Mouse (Mus musculus) hindbrain, postnatal 0 days (tissue): ENCODE measurements around the gene Map4k1. TPM values are rescaled to one million over a fixed set of nuclear protein-coding genes. Genes with fewer than 3 reads are reported as not detected.
A peak's percentile ranks its signal among the peaks of the same experiment; 100 is the strongest.

ENCODE experiments used
- ATAC-seq: fragments of 200-750 bp; cut with Nextera tagmentation; 2 replicates; pipeline ENCODE4 v1.8.0; 2017; ENCODE audit warnings: mild to moderate bottlenecking, moderate TSS enrichment, moderate library complexity
- DNase-seq: peaks from one replicate; pipeline ENCODE4 v3.0.0-alpha.2; 2015; ENCODE audit warnings: low spot score
- H3K27ac ChIP-seq: fragments of 300-500 bp; sonication (generic); 2 replicates; pipeline ENCODE4 v1.5.1; 2014; ENCODE audit warnings: mild to moderate bottlenecking
- H3K27me3 ChIP-seq: fragments of 300-500 bp; sonication (generic); 2 replicates; pipeline ENCODE4 v1.6.1; 2014; ENCODE audit warnings: low read length, mixed read lengths; ENCODE audit not compliant: insufficient read depth
- H3K36me3 ChIP-seq: fragments of 300-500 bp; sonication (generic); 2 replicates; pipeline ENCODE4 v1.6.1; 2014; ENCODE audit warnings: low read length, mixed read lengths; ENCODE audit not compliant: insufficient read depth
- H3K4me1 ChIP-seq: fragments of 300-500 bp; sonication (generic); 2 replicates; pipeline ENCODE4 v1.6.1; 2014; ENCODE audit warnings: antibody characterized with exemption, low read length, mixed read lengths; ENCODE audit not compliant: insufficient read depth
- H3K4me2 ChIP-seq: fragments of 300-500 bp; sonication (generic); 2 replicates; pipeline ENCODE4 v1.6.1; 2014; ENCODE audit warnings: low read depth, mild to moderate bottlenecking, low read length, moderate library complexity, mixed read lengths
- H3K4me3 ChIP-seq: fragments of 300-500 bp; sonication (generic); 2 replicates; pipeline ENCODE4 v1.5.1; 2014; ENCODE audit warnings: low read length
- H3K9ac ChIP-seq: fragments of 300-500 bp; sonication (generic); replicated peaks from 2 replicates; pipeline ENCODE4 v1.6.1; 2014; ENCODE audit warnings: mild to moderate bottlenecking, low read length, moderate library complexity, mixed read lengths
- H3K9me3 ChIP-seq: fragments of 300-500 bp; sonication (generic); 2 replicates; pipeline ENCODE4 v1.6.1; 2016; ENCODE audit warnings: low read length, mixed read lengths
- CTCF ChIP-seq: IDR thresholded peaks from 2 replicates; pipeline ENCODE4 v1.5.1; 2016; ENCODE audit warnings: antibody characterized with exemption, control low read depth, low read depth
- WGBS: fragments of 180-500 bp; shearing (Covaris S2); extraction: QIAGEN DNeasy Blood & Tissue Kit; methylation state at CpG from one replicate; pipeline ENCODE4 v1.1.7; 2014; 5-methylcytosine and 5-hydroxymethylcytosine counted together
- polyA plus RNA-seq: library from polyadenylated mRNA; unstranded; fragments of >200 nt; fragmentation: Nextera tagmentation; extraction: Ambion mirVana; gene quantifications from 2 replicates; pipeline ENCODE4 v1.2.1, GENCODE M21; 2015
- total RNA-seq: library from RNA; depleted of rRNA; stranded (reverse); fragments of >200 nt; gene quantifications from 2 replicates; pipeline ENCODE4 v1.2.3, GENCODE M21; 2014

Gene Map4k1
- total and polyA plus RNA-seq, 2 experiments from 2014 or later: 5.8 to 15.0 TPM

DNA sequence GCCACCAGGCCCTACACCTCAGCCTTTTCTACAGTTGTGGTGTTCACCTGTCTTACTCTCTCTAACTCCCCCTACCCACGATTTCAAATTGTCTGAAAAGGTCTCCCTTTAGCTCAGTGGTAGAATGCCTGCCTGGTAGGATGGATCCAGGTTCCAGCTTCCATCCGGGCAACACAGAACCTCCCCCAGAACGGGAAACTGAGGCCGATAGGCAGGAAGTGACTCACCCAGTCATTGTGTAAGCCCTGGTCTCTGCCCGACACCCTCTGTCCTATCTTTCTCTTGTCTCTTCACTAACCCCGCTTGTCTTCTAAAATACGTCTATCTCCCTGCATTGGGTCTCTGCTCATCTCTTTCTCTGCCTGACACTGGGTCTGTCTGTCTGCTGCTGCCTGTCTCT, 3.4 kb downstream of the Map4k1 start:
- no peak overlapping the region for H3K9ac ChIP-seq
- no peaks in the 10 kb centered on the region for H3K36me3 ChIP-seq
- no peak for DNase-seq
- no peaks in the 10 kb centered on the region for H3K27me3 ChIP-seq
- H3K4me2 ChIP-seq: no peak overlapping the region
- TF ChIP-seq CTCF: no peak
- H3K4me3 ChIP-seq: no peak overlapping the region
- H3K27ac ChIP-seq: no peak overlapping the region
- peaks cover 4% of the 10 kb centered on the region; the same call in 1 of the 2 replicates for H3K4me1 ChIP-seq
- no peak for ATAC-seq
- 80% methylated on average over 7 of the region's 7 CpGs for WGBS
- no peaks in the 10 kb centered on the region for H3K9me3 ChIP-seq

- Histone ChIP-seq H3K4me3 (no peak overlapping the region), H3K27ac (no peak overlapping the region), H3K36me3 (no peaks in the 10 kb centered on the region), H3K9ac (no peak overlapping the region), H3K27me3 (no peaks in the 10 kb centered on the region), H3K9me3 (no peaks in the 10 kb centered on the region), H3K4me2 (no peak overlapping the region), H3K4me1 (no peaks in the 10 kb centered on the region)
- no peak for DNase-seq
- no peak for TF ChIP-seq CTCF
- no peak for ATAC-seq
- WGBS: 54% methylated on average over 13 of the region's 14 CpGs
Measured at GRCm38 (mm10) chr7:28990766-28991273, 9.0 kb downstream of the Map4k1 start.

DNA sequence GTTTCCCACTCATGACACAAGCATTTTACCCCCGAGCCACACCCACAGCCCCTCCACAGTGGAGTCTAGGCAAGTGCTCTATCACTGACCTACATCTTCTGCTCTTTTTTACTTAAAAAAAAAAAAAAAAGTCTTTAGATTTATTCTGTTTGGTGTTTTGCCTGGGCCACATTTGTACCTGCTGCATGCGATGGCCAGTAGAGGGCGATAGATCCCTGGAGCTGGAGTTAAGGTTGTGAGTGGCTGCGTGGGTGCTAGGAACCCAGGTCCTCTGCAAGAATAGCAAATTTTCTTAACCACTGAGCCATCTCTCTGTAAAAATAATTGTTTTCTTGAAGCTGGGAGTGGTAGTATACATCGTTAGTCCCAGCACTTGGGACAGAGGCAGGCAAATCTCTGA, 9.8 kb downstream of the Map4k1 start:
- whole genome bisulfite sequencing: 72% methylated on average over 5 of the region's 5 CpGs
- Histone ChIP-seq H3K36me3 (no peaks in the 10 kb centered on the region), H3K27me3 (no peaks in the 10 kb centered on the region), H3K9me3 (no peaks in the 10 kb centered on the region), H3K27ac (no peak overlapping the region), H3K4me1 (no peaks in the 10 kb centered on the region), H3K4me3 (no peak overlapping the region), H3K9ac (no peak overlapping the region), H3K4me2 (no peak overlapping the region)
- peak; percentile 35; the same call in 1 of the 2 replicates for TF ChIP-seq CTCF
- DNase-seq: no peak
- ATAC-seq: no peak

DNA sequence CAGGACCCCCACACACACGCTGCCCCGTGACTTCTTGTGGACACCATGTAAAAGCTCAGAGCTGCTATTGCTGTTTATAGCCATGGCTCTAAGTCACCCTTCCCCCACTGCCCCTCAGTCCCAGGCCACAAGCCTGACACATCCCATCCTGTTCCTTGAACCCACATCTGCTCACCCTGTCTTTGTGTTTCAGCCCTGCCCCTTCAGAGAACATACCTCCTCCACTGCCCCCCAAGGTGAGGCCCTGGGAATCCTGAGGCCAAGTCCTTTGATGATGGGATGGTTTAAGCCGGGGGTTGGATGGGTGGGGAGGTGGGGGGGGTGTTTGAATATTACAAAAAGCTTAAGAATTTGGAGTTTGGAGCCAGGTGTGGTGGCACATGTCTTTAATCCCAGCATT, 11.1 kb downstream of the Map4k1 start:
- H3K9ac ChIP-seq: no peak overlapping the region
- no peak for TF ChIP-seq CTCF

DNA sequence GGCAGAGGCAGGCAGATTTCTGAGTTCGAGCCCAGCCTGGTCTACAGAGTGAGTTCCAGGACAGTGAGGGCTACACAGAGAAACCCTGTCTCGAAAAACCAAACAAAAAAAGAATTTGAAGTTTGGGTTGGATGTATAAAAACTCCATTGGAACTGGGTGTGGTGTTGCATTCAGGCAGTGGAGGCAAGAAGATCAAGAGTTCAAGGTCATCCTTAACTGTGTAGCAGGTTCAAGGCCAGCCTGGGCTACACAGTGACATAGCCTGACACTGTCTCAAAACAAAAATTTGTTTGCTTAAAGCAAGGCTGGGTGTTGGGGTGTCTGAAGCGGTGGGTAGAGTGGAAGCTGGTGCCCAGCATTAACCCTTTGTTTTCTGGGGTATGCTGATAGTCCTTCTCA, 11.6 kb downstream of the Map4k1 start:
- 85% methylated on average over 3 of the region's 3 CpGs for WGBS
- no peak for TF ChIP-seq CTCF
- no peak for ATAC-seq

More for the DNA sequence above, 11.1 kb downstream of the Map4k1 start:
- WGBS: 83% methylated on average over 3 of the region's 3 CpGs
- no peak overlapping the region for H3K27ac ChIP-seq
- no peaks in the 10 kb centered on the region for H3K9me3 ChIP-seq
- ATAC-seq (no peak), DNase-seq (no peak)
- no peaks in the 10 kb centered on the region for H3K4me1 ChIP-seq
- no peak overlapping the region for H3K4me3 ChIP-seq
- no peaks in the 10 kb centered on the region for H3K36me3 ChIP-seq
- H3K27me3 ChIP-seq: no peaks in the 10 kb centered on the region
- no peak overlapping the region for H3K4me2 ChIP-seq

DNA sequence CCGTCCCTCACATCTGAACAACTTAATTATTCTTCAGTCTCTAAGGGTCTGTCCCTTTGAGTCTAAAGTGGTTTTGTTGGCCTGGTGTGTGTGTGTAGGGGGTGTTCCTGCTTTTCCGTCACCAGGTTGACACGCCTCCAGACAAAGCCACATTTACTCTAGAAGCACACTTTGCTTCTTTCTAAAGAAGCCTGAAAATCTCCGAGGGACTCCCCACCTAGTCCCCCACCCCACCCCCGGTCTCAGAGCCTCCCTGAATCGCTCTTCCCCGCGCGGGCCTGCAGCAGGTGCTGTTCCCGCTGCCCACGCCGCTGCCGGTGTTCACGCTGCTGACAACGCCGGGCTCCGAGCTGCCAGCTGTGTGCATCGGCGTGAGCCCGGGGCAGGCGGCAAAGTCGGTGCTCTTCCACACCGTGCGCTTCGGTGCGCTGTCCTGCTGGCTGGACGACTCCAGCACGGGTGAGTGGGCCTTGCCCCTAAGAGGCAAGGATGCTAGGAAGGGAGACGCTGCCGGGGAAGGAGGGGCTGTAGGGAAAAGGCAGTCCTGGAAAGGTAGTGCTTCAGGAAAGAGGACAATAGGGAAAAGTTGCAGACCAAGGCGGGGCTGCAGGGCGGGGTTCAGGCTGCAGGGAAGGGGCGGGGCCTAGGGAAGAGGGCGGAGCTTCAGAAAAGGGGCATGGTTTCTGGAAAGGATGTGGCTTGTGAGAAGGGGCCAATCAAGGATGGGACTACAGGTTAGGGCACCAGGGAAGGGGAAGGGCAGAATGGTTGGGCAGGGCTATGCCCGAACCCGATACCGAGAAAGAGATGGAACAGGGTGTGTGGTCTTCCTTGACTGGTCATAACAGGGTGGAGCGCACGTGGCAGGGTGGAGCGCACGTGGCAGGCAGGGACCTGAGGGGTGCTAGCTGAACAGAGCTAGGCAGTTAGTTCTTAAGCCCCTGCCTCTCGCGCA, 19.1 kb downstream of the Map4k1 start:
- TF ChIP-seq CTCF: no peak
- WGBS: 7% methylated on average over 43 of the region's 43 CpGs
- DNase-seq (peak; percentile 54), ATAC-seq (peak; percentile 77)
- Histone ChIP-seq H3K9me3 (no peaks in the 10 kb centered on the region), H3K4me2 (peak overlapping the region; percentile 76), H3K36me3 (no peaks in the 10 kb centered on the region), H3K4me1 (no peaks in the 10 kb centered on the region), H3K27ac (no peak overlapping the region), H3K27me3 (no peaks in the 10 kb centered on the region), H3K9ac (peak overlapping the region; percentile 51), H3K4me3 (peak overlapping the region; percentile 41)

More for the DNA sequence above, 11.6 kb downstream of the Map4k1 start:
- no peaks in the 10 kb centered on the region for H3K36me3 ChIP-seq
- no peaks in the 10 kb centered on the region for H3K4me1 ChIP-seq
- no peak overlapping the region for H3K9ac ChIP-seq
- no peak overlapping the region for H3K4me3 ChIP-seq
- no peak for DNase-seq
- H3K27me3 ChIP-seq: no peaks in the 10 kb centered on the region
- no peaks in the 10 kb centered on the region for H3K9me3 ChIP-seq
- H3K27ac ChIP-seq: no peak overlapping the region
- H3K4me2 ChIP-seq: no peak overlapping the region
